Mouse (Mus musculus): ENCODE measurements around the gene Git2. TPM values are rescaled to one million over a fixed set of nuclear protein-coding genes. Genes with fewer than 3 reads are reported as not detected.

Gene Git2
- total and polyA plus RNA-seq, 2 experiments from 2014 or later = 21.1 to 37.7 TPM

- Histone ChIP-seq H3K27me3 (ENCODE audit: control insufficient read depth, insufficient read depth, low read length) (no peaks in the 10 kb centered on the region), H3K9ac (replicated peaks; ENCODE audit: low read depth, low read length) (no peak overlapping the region), H3K9me3 (replicated peaks; ENCODE audit: control insufficient read depth, low read length) (no peaks in the 10 kb centered on the region), H3K36me3 (replicated peaks; ENCODE audit: control insufficient read depth, insufficient read depth, low read length) (peaks cover 22% of the 10 kb centered on the region), H3K4me3 (ENCODE audit: low read depth, low read length) (no peak overlapping the region), H3K4me1 (ENCODE audit: control insufficient read depth, insufficient read depth) (peaks cover 25% of the 10 kb centered on the region), H3K27ac (ENCODE audit: low read depth) (peak overlapping the region; percentile 84), H3K4me2 (ENCODE audit: low read depth, low read length) (no peak overlapping the region)
- WGBS = 61% methylated on average over 6 of the region's 6 CpGs
- ATAC-seq (ENCODE audit: insufficient read depth, low read depth) (no peak), DNase-seq (ENCODE audit: low spot score) (no peak)
- TF ChIP-seq CTCF (IDR thresholded peaks at IDR 0.05; ENCODE audit: low read depth) = no peak
- no peak for TF ChIP-seq EP300 (IDR thresholded peaks at IDR 0.05; ENCODE audit: low read depth)
Observed at GRCm38 (mm10) chr5:114807893-114808292, 32.6 kb upstream of the Git2 start.

- 11% methylated on average over 8 of the region's 8 CpGs for WGBS
- H3K4me1 ChIP-seq (ENCODE audit: control insufficient read depth, insufficient read depth) = peaks cover 25% of the 10 kb centered on the region
- no peak overlapping the region for H3K9ac ChIP-seq (replicated peaks; ENCODE audit: low read depth, low read length)
- peak overlapping the region; percentile 35 for H3K4me2 ChIP-seq (ENCODE audit: low read depth, low read length)
- H3K27ac ChIP-seq (ENCODE audit: low read depth) = peak overlapping the region; percentile 84
- no peaks in the 10 kb centered on the region for H3K9me3 ChIP-seq (replicated peaks; ENCODE audit: control insufficient read depth, low read length)
- H3K4me3 ChIP-seq (ENCODE audit: low read depth, low read length) = no peak overlapping the region
- TF ChIP-seq CTCF (IDR thresholded peaks at IDR 0.05; ENCODE audit: low read depth) (no peak), EP300 (IDR thresholded peaks at IDR 0.05; ENCODE audit: low read depth) (no peak)
- no peaks in the 10 kb centered on the region for H3K27me3 ChIP-seq (ENCODE audit: control insufficient read depth, insufficient read depth, low read length)
- peak; percentile 76 for ATAC-seq (ENCODE audit: insufficient read depth, low read depth)
- peak; percentile 69 for DNase-seq (ENCODE audit: low spot score)
- peaks cover 27% of the 10 kb centered on the region for H3K36me3 ChIP-seq (replicated peaks; ENCODE audit: control insufficient read depth, insufficient read depth, low read length)
Observed at GRCm38 (mm10) chr5:114807468-114807867, 32.2 kb upstream of the Git2 start.

GRCm38 (mm10) chr5:114807063-114807462, 31.7 kb upstream of the Git2 start:
- peak overlapping the region; percentile 84 for H3K27ac ChIP-seq (ENCODE audit: low read depth)
- WGBS = 20% methylated on average over 9 of the region's 9 CpGs
- peaks cover 30% of the 10 kb centered on the region for H3K36me3 ChIP-seq (replicated peaks; ENCODE audit: control insufficient read depth, insufficient read depth, low read length)
- no peaks in the 10 kb centered on the region for H3K27me3 ChIP-seq (ENCODE audit: control insufficient read depth, insufficient read depth, low read length)
- H3K4me3 ChIP-seq (ENCODE audit: low read depth, low read length) = no peak overlapping the region
- no peaks in the 10 kb centered on the region for H3K9me3 ChIP-seq (replicated peaks; ENCODE audit: control insufficient read depth, low read length)
- peak overlapping the region; percentile 35 for H3K4me2 ChIP-seq (ENCODE audit: low read depth, low read length)
- no peak for TF ChIP-seq EP300 (IDR thresholded peaks at IDR 0.05; ENCODE audit: low read depth)
- H3K9ac ChIP-seq (replicated peaks; ENCODE audit: low read depth, low read length) = no peak overlapping the region
- H3K4me1 ChIP-seq (ENCODE audit: control insufficient read depth, insufficient read depth) = peaks cover 22% of the 10 kb centered on the region
- no peak for DNase-seq (ENCODE audit: low spot score)
- ATAC-seq (ENCODE audit: insufficient read depth, low read depth) = peak; percentile 32; the same call in 1 of the 2 replicates

- ATAC-seq (ENCODE audit: insufficient read depth, low read depth) = no peak
- peaks cover 22% of the 10 kb centered on the region for H3K4me1 ChIP-seq (ENCODE audit: control insufficient read depth, insufficient read depth)
- no peaks in the 10 kb centered on the region for H3K9me3 ChIP-seq (replicated peaks; ENCODE audit: control insufficient read depth, low read length)
- H3K4me3 ChIP-seq (ENCODE audit: low read depth, low read length) = no peak overlapping the region
- peaks cover 35% of the 10 kb centered on the region for H3K36me3 ChIP-seq (replicated peaks; ENCODE audit: control insufficient read depth, insufficient read depth, low read length)
- WGBS = 59% methylated on average over 8 of the region's 8 CpGs
- no peak overlapping the region; the same call in 1 of the 2 replicates for H3K9ac ChIP-seq (replicated peaks; ENCODE audit: low read depth, low read length)
- H3K4me2 ChIP-seq (ENCODE audit: low read depth, low read length) = peak overlapping the region; percentile 30
- no peaks in the 10 kb centered on the region for H3K27me3 ChIP-seq (ENCODE audit: control insufficient read depth, insufficient read depth, low read length)
- peak overlapping the region; percentile 84 for H3K27ac ChIP-seq (ENCODE audit: low read depth)
- DNase-seq (ENCODE audit: low spot score) = no peak
- TF ChIP-seq CTCF (IDR thresholded peaks at IDR 0.05; ENCODE audit: low read depth) = no peak
- TF ChIP-seq EP300 (IDR thresholded peaks at IDR 0.05; ENCODE audit: low read depth) = no peak
Observed at GRCm38 (mm10) chr5:114806636-114807035, 31.3 kb upstream of the Git2 start.

- Histone ChIP-seq H3K9ac (replicated peaks; ENCODE audit: low read depth, low read length) (peak overlapping the region; percentile 27; the same call in 1 of the 2 replicates), H3K4me2 (ENCODE audit: low read depth, low read length) (peak overlapping the region; percentile 30), H3K36me3 (replicated peaks; ENCODE audit: control insufficient read depth, insufficient read depth, low read length) (peaks cover 38% of the 10 kb centered on the region), H3K4me3 (ENCODE audit: low read depth, low read length) (no peak overlapping the region), H3K4me1 (ENCODE audit: control insufficient read depth, insufficient read depth) (peaks cover 22% of the 10 kb centered on the region), H3K27me3 (ENCODE audit: control insufficient read depth, insufficient read depth, low read length) (no peaks in the 10 kb centered on the region), H3K27ac (ENCODE audit: low read depth) (peak overlapping the region; percentile 84), H3K9me3 (replicated peaks; ENCODE audit: control insufficient read depth, low read length) (no peaks in the 10 kb centered on the region)
- peak; percentile 44; the same call in 1 of the 2 replicates for ATAC-seq (ENCODE audit: insufficient read depth, low read depth)
- WGBS = 53% methylated on average over 15 of the region's 15 CpGs
- no peak for TF ChIP-seq EP300 (IDR thresholded peaks at IDR 0.05; ENCODE audit: low read depth)
- no peak for TF ChIP-seq CTCF (IDR thresholded peaks at IDR 0.05; ENCODE audit: low read depth)
- peak; percentile 72 for DNase-seq (ENCODE audit: low spot score)
Observed at GRCm38 (mm10) chr5:114805436-114806350, 30.4 kb upstream of the Git2 start.
